Mouse (Mus musculus) thymus, adult 2 months (tissue): ENCODE measurements around the gene Mdfi.

Source experiments
- CTCF ChIP-seq: fragments of 200-500 bp; IDR thresholded peaks from 2 replicates; pipeline ENCODE4 v1.5.1; 2012; ENCODE audit warnings: mild to moderate bottlenecking, control low read depth, low read length, moderate library complexity, borderline replicate concordance; ENCODE audit not compliant: control insufficient read depth, poor library complexity, insufficient read depth; ENCODE audit errors: extremely low read depth
- POLR2A ChIP-seq: fragments of 200-500 bp; IDR thresholded peaks from 2 replicates; pipeline ENCODE4 v1.6.1; 2012; ENCODE audit warnings: mild to moderate bottlenecking, low read length, control low read depth, moderate library complexity; ENCODE audit not compliant: control insufficient read depth, poor library complexity, insufficient read depth; ENCODE audit errors: extremely low read depth

- TF ChIP-seq CTCF (no peak), POLR2A (no peak)
Observed at GRCm38 (mm10) chr17:47821339-47821738, 13.2 kb downstream of the Mdfi start.
